Mouse (Mus musculus): Measurements from ENCODE around the gene Gm49369. TPM values are rescaled to one million over a fixed set of nuclear protein-coding genes. Genes with fewer than 3 reads are reported as not detected.

Gm49369 gene
- 0.60 and 0.91 TPM in 2 replicates for polyA plus RNA-seq (2016; fragmentation: Nextera tagmentation; extraction: Ambion mirVana)

GRCm38 (mm10) chr7:142382567-142382966 lies at the start of gene Gm49369:
Gene Gm49369 (minus strand): TSS chr7:142382667.
- Histone ChIP-seq H3K36me3 (replicated peaks) (peaks cover 77% of the 10 kb centered on the region), H3K9ac (no peak within 1 kb of the TSS), H3K9me3 (no peaks in the 10 kb centered on the region), H3K27ac (no peak within 1 kb of the TSS), H3K27me3 (no peaks in the 10 kb centered on the region), H3K4me1 (peaks cover 21% of the 10 kb centered on the region), H3K4me2 (no peak within 1 kb of the TSS), H3K4me3 (replicated peaks) (no peak within 1 kb of the TSS)
- WGBS = 95% methylated on average over 5 of the region's 5 CpGs
- ATAC-seq (ENCODE audit: low FRiP score) = no peak

GRCm38 (mm10) chr7:142431106-142431505 lies 48.6 kb upstream of the Gm49369 start:
- 89% methylated on average over 14 of the region's 14 CpGs for WGBS
- Histone ChIP-seq H3K9ac (no peak overlapping the region), H3K4me3 (replicated peaks) (no peak overlapping the region), H3K4me2 (no peak overlapping the region), H3K27me3 (peaks cover 14% of the 10 kb centered on the region; the same call in 1 of the 2 replicates), H3K27ac (no peak overlapping the region), H3K9me3 (no peaks in the 10 kb centered on the region), H3K4me1 (peaks cover 14% of the 10 kb centered on the region), H3K36me3 (replicated peaks) (no peaks in the 10 kb centered on the region)
- no peak for ATAC-seq (ENCODE audit: low FRiP score)

- H3K27me3 ChIP-seq = peaks cover 13% of the 10 kb centered on the region; the same call in 1 of the 2 replicates
- H3K27ac ChIP-seq = peak overlapping the region; percentile 53
- no peak overlapping the region for H3K9ac ChIP-seq
- ATAC-seq (ENCODE audit: low FRiP score) = peak; percentile 74
- no peaks in the 10 kb centered on the region for H3K36me3 ChIP-seq (replicated peaks)
- peaks cover 14% of the 10 kb centered on the region for H3K4me1 ChIP-seq
- no peaks in the 10 kb centered on the region for H3K9me3 ChIP-seq
- no peak overlapping the region for H3K4me2 ChIP-seq
- 50% methylated on average over 12 of the region's 12 CpGs for WGBS
- no peak overlapping the region for H3K4me3 ChIP-seq (replicated peaks)
Observed at GRCm38 (mm10) chr7:142430160-142430678, 47.8 kb upstream of the Gm49369 start.

GRCm38 (mm10) chr7:142428213-142428612 lies 45.7 kb upstream of the Gm49369 start:
- Histone ChIP-seq H3K9ac (no peak overlapping the region), H3K4me3 (replicated peaks) (no peak overlapping the region), H3K27me3 (peaks cover 5% of the 10 kb centered on the region; the same call in 1 of the 2 replicates), H3K27ac (no peak overlapping the region), H3K4me2 (no peak overlapping the region), H3K9me3 (no peaks in the 10 kb centered on the region), H3K4me1 (peaks cover 14% of the 10 kb centered on the region), H3K36me3 (replicated peaks) (no peaks in the 10 kb centered on the region)
- 4% methylated on average over 7 of the region's 7 CpGs for WGBS
- no peak for ATAC-seq (ENCODE audit: low FRiP score)

- ATAC-seq (ENCODE audit: low FRiP score) = no peak
- WGBS = 56% methylated on average over 11 of the region's 11 CpGs
- no peak overlapping the region for H3K4me2 ChIP-seq
Observed at GRCm38 (mm10) chr7:142425641-142426213, 43.3 kb upstream of the Gm49369 start.

GRCm38 (mm10) chr7:142421826-142422225 lies 39.4 kb upstream of the Gm49369 start:
- 81% methylated on average over 2 of the region's 2 CpGs for WGBS
- Histone ChIP-seq H3K4me1 (no peaks in the 10 kb centered on the region; the same call in 1 of the 2 replicates), H3K27ac (no peak overlapping the region), H3K27me3 (no peaks in the 10 kb centered on the region), H3K4me3 (replicated peaks) (no peak overlapping the region), H3K4me2 (no peak overlapping the region), H3K9me3 (no peaks in the 10 kb centered on the region), H3K36me3 (replicated peaks) (no peaks in the 10 kb centered on the region), H3K9ac (no peak overlapping the region)
- ATAC-seq (ENCODE audit: low FRiP score) = no peak

More at GRCm38 (mm10) chr7:142425641-142426213, 43.3 kb upstream of the Gm49369 start:
- no peak overlapping the region for H3K27ac ChIP-seq
- no peaks in the 10 kb centered on the region for H3K9me3 ChIP-seq
- no peak overlapping the region for H3K9ac ChIP-seq
- H3K36me3 ChIP-seq (replicated peaks) = no peaks in the 10 kb centered on the region
- peaks cover 13% of the 10 kb centered on the region for H3K4me1 ChIP-seq
- no peak overlapping the region for H3K4me3 ChIP-seq (replicated peaks)
- peaks cover 5% of the 10 kb centered on the region; the same call in 1 of the 2 replicates for H3K27me3 ChIP-seq

DNA sequence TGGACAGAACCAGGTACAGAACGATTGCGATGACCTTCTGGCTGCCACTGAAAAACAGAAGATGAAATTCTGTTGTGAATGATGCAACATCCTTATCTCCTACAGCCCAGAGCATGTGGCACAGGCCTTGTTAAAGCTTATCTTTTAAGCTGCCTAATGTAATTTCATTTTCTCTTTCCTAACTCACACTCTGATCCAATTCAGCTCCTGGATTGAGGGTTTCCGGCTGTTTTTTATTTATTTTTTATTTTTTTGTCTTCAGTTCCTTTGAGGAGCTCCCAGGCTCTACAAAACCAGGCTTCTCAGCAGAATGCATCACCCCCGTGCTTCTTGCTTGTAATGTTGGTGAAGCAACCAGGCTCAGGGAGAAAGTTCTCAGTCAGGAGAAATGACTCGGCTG lies 37.4 kb upstream of the Gm49369 start:
- Histone ChIP-seq H3K4me3 (replicated peaks) (no peak overlapping the region), H3K9ac (no peak overlapping the region), H3K9me3 (no peaks in the 10 kb centered on the region), H3K4me2 (no peak overlapping the region), H3K27ac (no peak overlapping the region), H3K36me3 (replicated peaks) (no peaks in the 10 kb centered on the region), H3K27me3 (no peaks in the 10 kb centered on the region), H3K4me1 (no peaks in the 10 kb centered on the region)
- WGBS = 86% methylated on average over 5 of the region's 5 CpGs
- no peak for ATAC-seq (ENCODE audit: low FRiP score)

DNA sequence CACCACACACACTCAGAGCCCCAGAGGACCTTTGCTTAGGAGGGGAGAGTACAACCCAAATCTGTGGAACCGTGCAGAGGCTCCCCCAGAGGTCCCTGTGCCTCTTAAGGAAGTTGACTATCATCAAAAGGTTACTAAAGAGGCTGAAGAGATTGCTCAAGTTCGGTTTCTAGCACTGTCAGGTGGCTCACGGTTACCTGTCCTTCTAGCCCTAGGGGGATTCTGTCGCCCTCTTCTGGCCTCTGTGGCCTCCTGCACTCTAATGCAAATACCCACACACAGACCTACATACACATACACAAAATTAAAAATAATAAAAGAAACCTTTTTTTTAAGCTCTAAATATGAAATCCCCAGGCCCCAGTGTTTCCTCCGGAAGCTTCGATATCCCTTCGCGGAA lies 36.2 kb upstream of the Gm49369 start:
- H3K4me3 ChIP-seq (replicated peaks) = no peak overlapping the region
- H3K4me2 ChIP-seq = no peak overlapping the region
- H3K4me1 ChIP-seq = no peaks in the 10 kb centered on the region
- no peaks in the 10 kb centered on the region for H3K36me3 ChIP-seq (replicated peaks)
- H3K9ac ChIP-seq = no peak overlapping the region
- ATAC-seq (ENCODE audit: low FRiP score) = no peak
- H3K9me3 ChIP-seq = no peaks in the 10 kb centered on the region
- no peak overlapping the region for H3K27ac ChIP-seq
- 96% methylated on average over 8 of the region's 8 CpGs for WGBS
- H3K27me3 ChIP-seq = no peaks in the 10 kb centered on the region

DNA sequence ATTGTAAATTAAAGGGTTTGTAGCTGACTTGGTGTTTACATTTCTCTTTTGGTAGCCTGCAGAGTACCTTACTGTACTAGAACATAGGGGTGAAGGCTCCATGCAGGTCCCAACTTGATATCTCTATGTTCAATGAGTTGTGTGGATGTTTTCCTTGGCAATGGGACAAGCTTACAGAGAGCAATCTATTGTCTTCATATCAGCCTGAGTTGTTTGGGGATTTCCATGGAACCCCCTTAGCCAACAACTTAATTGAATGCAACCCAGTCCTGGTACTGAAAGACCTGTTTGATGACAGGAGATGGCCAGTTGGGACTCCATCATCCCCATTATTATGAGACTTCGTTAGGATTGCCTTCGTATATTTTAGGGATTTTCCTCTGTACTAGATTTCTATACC lies 35.6 kb upstream of the Gm49369 start:
- no peak for ATAC-seq (ENCODE audit: low FRiP score)
- no peaks in the 10 kb centered on the region for H3K4me1 ChIP-seq
- H3K9ac ChIP-seq = no peak overlapping the region
- no peak overlapping the region for H3K4me3 ChIP-seq (replicated peaks)
- 91% methylated on average over 2 of the region's 2 CpGs for WGBS
- H3K27me3 ChIP-seq = no peaks in the 10 kb centered on the region
- no peak overlapping the region for H3K27ac ChIP-seq
- H3K4me2 ChIP-seq = no peak overlapping the region
- no peaks in the 10 kb centered on the region for H3K9me3 ChIP-seq
- no peaks in the 10 kb centered on the region for H3K36me3 ChIP-seq (replicated peaks)

DNA sequence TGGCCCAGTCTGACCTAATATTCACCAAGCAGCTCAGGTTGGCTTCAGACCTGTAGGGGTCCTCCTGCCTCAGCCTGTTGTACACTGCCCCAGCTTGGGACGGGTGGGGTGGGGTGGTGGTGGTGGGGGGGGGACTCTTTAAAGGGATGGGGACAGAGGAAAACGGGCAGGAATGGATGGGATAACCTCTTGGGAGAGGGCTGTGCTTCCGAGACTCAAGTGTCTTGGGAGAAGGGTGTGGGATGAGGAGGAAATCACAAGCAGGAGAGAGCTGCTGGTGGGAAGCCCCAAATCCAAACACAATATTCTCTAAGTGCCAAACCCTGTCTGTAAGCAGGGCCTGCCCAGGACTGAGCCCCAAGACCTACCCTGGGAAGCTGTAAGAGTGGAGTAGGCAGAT lies 33.8 kb upstream of the Gm49369 start:
- 81% methylated on average over 3 of the region's 3 CpGs for WGBS
- Histone ChIP-seq H3K4me3 (replicated peaks) (no peak overlapping the region), H3K4me1 (no peaks in the 10 kb centered on the region), H3K36me3 (replicated peaks) (no peaks in the 10 kb centered on the region), H3K9ac (no peak overlapping the region), H3K9me3 (no peaks in the 10 kb centered on the region), H3K27ac (no peak overlapping the region), H3K4me2 (no peak overlapping the region), H3K27me3 (no peaks in the 10 kb centered on the region)
- no peak for ATAC-seq (ENCODE audit: low FRiP score)

GRCm38 (mm10) chr7:142415314-142415713 lies 32.8 kb upstream of the Gm49369 start:
- no peaks in the 10 kb centered on the region for H3K36me3 ChIP-seq (replicated peaks)
- H3K27me3 ChIP-seq = no peaks in the 10 kb centered on the region
- H3K4me2 ChIP-seq = no peak overlapping the region
- H3K9ac ChIP-seq = no peak overlapping the region
- no peaks in the 10 kb centered on the region for H3K9me3 ChIP-seq
- 52% methylated on average over 4 of the region's 4 CpGs for WGBS
- H3K27ac ChIP-seq = no peak overlapping the region
- ATAC-seq (ENCODE audit: low FRiP score) = no peak
- H3K4me1 ChIP-seq = no peaks in the 10 kb centered on the region
- H3K4me3 ChIP-seq (replicated peaks) = no peak overlapping the region

DNA sequence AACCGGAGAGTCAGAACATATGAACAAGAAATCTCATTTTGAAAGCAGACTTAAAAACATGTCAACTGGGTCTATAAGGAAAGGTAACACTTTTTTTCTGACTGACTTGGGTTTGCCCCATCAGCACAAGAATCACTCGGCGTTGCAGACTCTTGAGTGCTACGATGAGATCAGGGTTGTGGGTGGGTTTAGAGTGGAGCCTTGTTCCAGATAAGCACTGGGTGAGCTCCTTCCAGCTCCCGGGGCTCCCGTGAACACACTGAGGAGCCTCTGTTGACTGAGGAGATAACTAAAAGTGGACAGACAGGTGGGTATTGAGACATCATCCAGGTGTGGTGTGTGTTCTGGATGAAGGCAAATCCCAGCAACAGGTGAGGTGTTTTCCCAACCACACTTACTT lies 30.8 kb upstream of the Gm49369 start:
- Histone ChIP-seq H3K4me1 (no peaks in the 10 kb centered on the region), H3K36me3 (replicated peaks) (no peaks in the 10 kb centered on the region), H3K4me3 (replicated peaks) (no peak overlapping the region), H3K9ac (no peak overlapping the region), H3K27ac (no peak overlapping the region), H3K9me3 (no peaks in the 10 kb centered on the region), H3K27me3 (no peaks in the 10 kb centered on the region), H3K4me2 (no peak overlapping the region)
- WGBS = 88% methylated on average over 6 of the region's 6 CpGs
- no peak for ATAC-seq (ENCODE audit: low FRiP score)

DNA sequence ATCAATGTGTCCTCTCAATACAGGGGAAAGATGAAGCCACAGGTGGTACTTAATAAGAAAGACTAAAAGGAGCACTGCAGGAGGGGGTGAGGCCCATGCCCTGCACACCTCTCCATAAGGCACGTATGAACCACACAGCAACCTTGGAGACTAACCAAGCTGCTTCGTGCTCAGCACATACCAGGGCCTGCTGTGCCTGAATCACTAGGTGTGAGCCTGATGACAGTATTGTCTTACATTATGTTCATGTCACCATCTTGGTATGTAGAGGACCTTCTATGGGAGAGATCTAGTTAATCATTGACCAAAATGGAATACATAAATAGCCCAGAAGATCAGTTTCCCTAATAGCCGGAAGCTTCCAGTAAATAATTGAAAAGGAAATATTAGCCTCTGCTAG lies 27.1 kb upstream of the Gm49369 start:
- no peaks in the 10 kb centered on the region for H3K27me3 ChIP-seq
- ATAC-seq (ENCODE audit: low FRiP score) = no peak
- 85% methylated on average over 3 of the region's 3 CpGs for WGBS

More for the DNA sequence above, 27.1 kb upstream of the Gm49369 start:
- H3K4me2 ChIP-seq = no peak overlapping the region
- H3K36me3 ChIP-seq (replicated peaks) = no peaks in the 10 kb centered on the region
- H3K27ac ChIP-seq = no peak overlapping the region
- no peak overlapping the region for H3K4me3 ChIP-seq (replicated peaks)
- no peaks in the 10 kb centered on the region for H3K4me1 ChIP-seq
- H3K9ac ChIP-seq = no peak overlapping the region
- H3K9me3 ChIP-seq = no peaks in the 10 kb centered on the region

Data from forebrain, embryonic 12.5 days (tissue).